Mouse (Mus musculus): ENCODE measurements around the gene Capzb. TPM values are rescaled to one million over a fixed set of nuclear protein-coding genes. Genes with fewer than 3 reads are reported as not detected.

Gene Capzb
- polyA plus RNA-seq, 1 experiment from 2014 or later = 395 TPM

DNA sequence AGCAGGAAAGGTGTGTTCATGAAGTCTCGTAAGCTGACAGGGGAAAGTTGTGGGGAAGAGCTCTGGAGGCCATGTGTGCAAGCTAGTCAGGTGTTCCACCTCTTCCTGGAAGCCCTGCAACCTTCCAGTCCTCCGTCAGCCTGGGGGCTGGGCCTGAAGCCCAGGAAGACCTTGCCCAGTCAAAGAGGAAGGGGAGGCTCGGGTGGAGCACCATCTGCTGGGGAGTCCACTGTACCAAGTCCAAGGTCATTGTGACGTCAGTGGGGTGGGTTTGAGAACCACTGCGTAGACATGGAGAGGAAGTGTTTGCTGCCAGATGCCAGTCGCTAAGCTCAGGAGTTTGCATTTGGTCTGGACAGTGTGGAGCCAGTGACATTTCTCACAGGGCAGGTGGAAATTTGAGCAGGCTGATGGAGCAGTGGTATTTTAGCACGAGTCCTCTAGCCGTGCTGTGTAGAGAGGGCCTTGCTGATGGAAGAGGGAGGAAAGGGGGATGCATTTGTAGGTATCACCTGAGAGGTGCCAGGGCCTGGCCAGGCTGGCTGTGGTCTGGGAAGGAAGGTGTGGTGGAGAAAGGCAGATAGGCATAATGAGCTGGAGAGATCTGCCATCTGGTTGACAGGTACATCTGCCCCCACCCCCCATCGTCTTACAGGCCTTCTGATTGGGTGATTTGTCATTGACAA is 5.4 kb downstream of the Capzb start:
- Histone ChIP-seq H3K36me3 (peaks cover 8% of the 10 kb centered on the region), H3K9me3 (replicated peaks) (no peaks in the 10 kb centered on the region), H3K27me3 (replicated peaks) (no peaks in the 10 kb centered on the region), H3K9ac (no peak overlapping the region), H3K4me1 (replicated peaks) (peaks cover 83% of the 10 kb centered on the region), H3K27ac (ENCODE audit: poor library complexity, severe bottlenecking) (peak overlapping the region; percentile 25), H3K4me2 (0 out of 2 replicates have a peak overlapping the region, but pooled peaks have one; percentile 8), H3K4me3 (no peak overlapping the region)
- ATAC-seq (ENCODE audit: insufficient number of reproducible peaks, low FRiP score) = no peak
- WGBS = 51% methylated on average over 9 of the region's 9 CpGs

DNA sequence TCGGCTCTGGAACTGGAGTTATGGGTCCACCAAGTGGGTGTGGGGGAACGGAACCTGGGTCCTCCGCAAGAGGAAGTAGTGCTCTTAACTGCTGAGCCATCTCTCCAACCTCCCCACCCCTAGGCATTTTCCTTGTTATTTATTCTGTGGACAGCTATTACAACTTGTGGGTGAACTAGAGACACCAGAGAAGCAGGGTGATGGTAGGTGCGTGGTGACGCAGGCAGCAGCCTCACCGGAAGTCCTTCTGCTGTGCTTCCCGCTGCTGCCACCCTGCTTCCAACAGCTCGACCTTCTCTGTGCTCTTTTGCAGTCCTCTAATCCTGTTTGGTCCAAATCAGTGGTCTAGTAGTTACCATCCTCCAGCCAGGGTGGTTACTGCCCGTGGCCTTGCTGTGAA is 6.4 kb downstream of the Capzb start:
- H3K9me3 ChIP-seq (replicated peaks) = no peaks in the 10 kb centered on the region
- peaks cover 85% of the 10 kb centered on the region for H3K4me1 ChIP-seq (replicated peaks)
- no peaks in the 10 kb centered on the region for H3K27me3 ChIP-seq (replicated peaks)
- ATAC-seq (ENCODE audit: insufficient number of reproducible peaks, low FRiP score) = no peak
- no peak overlapping the region for H3K4me3 ChIP-seq
- no peak overlapping the region for H3K27ac ChIP-seq (ENCODE audit: poor library complexity, severe bottlenecking)
- H3K36me3 ChIP-seq = peaks cover 11% of the 10 kb centered on the region
- WGBS = 85% methylated on average over 9 of the region's 9 CpGs
- H3K4me2 ChIP-seq = no peak overlapping the region
- no peak overlapping the region for H3K9ac ChIP-seq

DNA sequence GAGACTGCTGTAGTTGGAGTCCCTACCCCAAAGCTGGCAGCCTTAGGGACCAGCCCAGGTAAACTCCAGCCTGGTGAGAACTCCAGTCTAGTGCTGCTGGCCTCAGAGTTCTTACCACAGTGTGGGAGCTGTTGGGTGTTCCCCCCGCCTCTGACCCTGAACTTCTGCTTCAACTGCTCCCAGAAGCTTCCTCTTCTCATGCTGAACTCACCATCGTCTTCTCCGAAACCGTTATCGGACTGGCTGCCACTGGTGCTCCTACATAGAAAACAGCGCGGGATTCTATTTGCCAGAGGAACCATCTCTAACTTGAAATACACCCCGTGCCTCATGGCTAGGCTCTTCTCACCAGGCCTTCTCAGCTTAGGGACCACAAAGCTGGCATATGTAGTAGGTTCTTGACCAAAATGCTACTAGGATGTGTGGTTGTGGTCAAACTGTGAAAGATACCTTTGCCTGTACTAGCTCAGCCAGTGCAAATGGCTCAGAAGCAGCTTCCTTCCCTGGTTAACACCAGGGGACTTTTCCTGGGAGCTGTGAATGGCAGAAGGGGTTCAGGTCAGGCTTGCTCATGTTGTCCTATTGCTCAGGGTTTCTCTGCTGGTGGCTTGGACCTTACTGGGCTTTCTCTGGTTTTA is 7.1 kb downstream of the Capzb start:
- WGBS = 89% methylated on average over 8 of the region's 8 CpGs

DNA sequence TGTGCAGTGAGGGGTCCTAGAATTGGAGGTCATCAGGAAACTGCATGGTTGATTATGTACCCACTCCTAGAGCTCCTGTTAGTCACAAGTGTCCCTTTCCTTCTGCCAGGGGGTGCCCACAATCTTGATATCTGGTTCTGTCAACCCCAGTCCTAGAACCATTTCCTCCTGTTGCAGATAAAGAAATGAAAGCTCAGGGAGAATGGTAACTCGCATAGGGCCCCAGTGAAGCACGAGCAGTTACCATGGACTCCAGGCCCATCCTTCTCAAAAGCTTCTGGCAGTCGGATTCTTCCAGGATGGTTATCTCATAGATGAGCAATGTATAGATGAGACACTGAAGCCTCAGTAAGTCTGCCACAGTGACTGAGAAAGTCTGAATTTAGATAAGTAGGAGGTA is 8.2 kb downstream of the Capzb start:
- peaks cover 11% of the 10 kb centered on the region for H3K36me3 ChIP-seq
- no peak overlapping the region for H3K4me2 ChIP-seq
- H3K27me3 ChIP-seq (replicated peaks) = no peaks in the 10 kb centered on the region
- no peaks in the 10 kb centered on the region for H3K9me3 ChIP-seq (replicated peaks)
- WGBS = 55% methylated on average over 3 of the region's 3 CpGs
- no peak overlapping the region for H3K27ac ChIP-seq (ENCODE audit: poor library complexity, severe bottlenecking)
- no peak overlapping the region for H3K9ac ChIP-seq
- no peak overlapping the region for H3K4me3 ChIP-seq
- H3K4me1 ChIP-seq (replicated peaks) = peaks cover 85% of the 10 kb centered on the region
- no peak for ATAC-seq (ENCODE audit: insufficient number of reproducible peaks, low FRiP score)

More for the DNA sequence above, 7.1 kb downstream of the Capzb start:
- Histone ChIP-seq H3K36me3 (peaks cover 11% of the 10 kb centered on the region), H3K4me1 (replicated peaks) (peaks cover 85% of the 10 kb centered on the region), H3K27ac (ENCODE audit: poor library complexity, severe bottlenecking) (no peak overlapping the region), H3K4me3 (no peak overlapping the region), H3K9me3 (replicated peaks) (no peaks in the 10 kb centered on the region), H3K9ac (no peak overlapping the region), H3K27me3 (replicated peaks) (no peaks in the 10 kb centered on the region), H3K4me2 (no peak overlapping the region)
- ATAC-seq (ENCODE audit: insufficient number of reproducible peaks, low FRiP score) = no peak

DNA sequence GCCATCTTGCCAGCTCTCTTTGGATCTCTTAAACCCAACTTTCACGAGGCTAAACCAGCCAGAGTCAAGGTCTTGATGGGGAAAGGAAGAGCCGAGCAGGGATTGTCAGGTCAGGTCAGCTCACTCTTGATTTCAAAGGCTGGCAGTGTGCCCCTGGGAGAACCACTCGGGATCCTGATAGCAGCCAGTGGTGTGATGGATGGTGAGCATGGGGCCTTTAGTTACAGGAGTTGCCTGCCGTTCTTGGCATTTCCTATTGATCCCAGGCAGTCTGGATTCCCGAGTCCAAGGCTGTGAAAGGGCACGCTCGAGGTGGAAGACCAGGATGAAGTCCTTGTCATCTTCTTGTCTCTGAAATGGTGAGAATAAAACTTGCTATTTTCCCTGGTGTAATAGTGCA is 9.9 kb downstream of the Capzb start:
- WGBS = 37% methylated on average over 7 of the region's 7 CpGs
- Histone ChIP-seq H3K36me3 (peaks cover 11% of the 10 kb centered on the region), H3K9me3 (replicated peaks) (no peaks in the 10 kb centered on the region), H3K27ac (ENCODE audit: poor library complexity, severe bottlenecking) (0 out of 2 replicates have a peak overlapping the region, but pooled peaks have one; percentile 21), H3K4me1 (replicated peaks) (peaks cover 86% of the 10 kb centered on the region), H3K4me3 (no peak overlapping the region), H3K4me2 (no peak overlapping the region), H3K9ac (no peak overlapping the region), H3K27me3 (replicated peaks) (no peaks in the 10 kb centered on the region)
- ATAC-seq (ENCODE audit: insufficient number of reproducible peaks, low FRiP score) = no peak

DNA sequence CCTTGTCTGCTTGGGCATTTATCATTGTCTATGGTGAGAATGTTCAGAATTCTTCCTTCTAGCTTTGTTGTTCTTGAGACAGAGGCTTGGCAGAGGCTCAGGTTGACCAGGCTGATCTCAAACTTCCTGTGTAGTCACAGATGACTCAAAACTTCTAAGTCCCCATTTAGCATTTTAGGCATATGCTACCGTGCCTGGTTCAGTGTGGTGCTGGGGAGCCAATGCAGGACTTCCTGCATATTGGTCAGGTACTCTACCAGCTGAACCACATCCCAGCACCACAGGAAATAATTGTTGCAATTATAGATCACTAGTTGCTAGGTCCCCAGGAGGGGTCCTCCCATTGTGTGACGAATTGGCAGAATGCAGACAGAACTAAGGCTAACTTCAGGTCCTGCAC is 10.7 kb downstream of the Capzb start:
- no peak overlapping the region for H3K4me3 ChIP-seq
- peaks cover 11% of the 10 kb centered on the region for H3K36me3 ChIP-seq
- WGBS = 66% methylated on average over 2 of the region's 2 CpGs
- no peak overlapping the region for H3K27ac ChIP-seq (ENCODE audit: poor library complexity, severe bottlenecking)
- no peaks in the 10 kb centered on the region for H3K27me3 ChIP-seq (replicated peaks)
- H3K9ac ChIP-seq = no peak overlapping the region
- peaks cover 86% of the 10 kb centered on the region for H3K4me1 ChIP-seq (replicated peaks)
- ATAC-seq (ENCODE audit: insufficient number of reproducible peaks, low FRiP score) = no peak
- no peak overlapping the region for H3K4me2 ChIP-seq
- H3K9me3 ChIP-seq (replicated peaks) = no peaks in the 10 kb centered on the region

DNA sequence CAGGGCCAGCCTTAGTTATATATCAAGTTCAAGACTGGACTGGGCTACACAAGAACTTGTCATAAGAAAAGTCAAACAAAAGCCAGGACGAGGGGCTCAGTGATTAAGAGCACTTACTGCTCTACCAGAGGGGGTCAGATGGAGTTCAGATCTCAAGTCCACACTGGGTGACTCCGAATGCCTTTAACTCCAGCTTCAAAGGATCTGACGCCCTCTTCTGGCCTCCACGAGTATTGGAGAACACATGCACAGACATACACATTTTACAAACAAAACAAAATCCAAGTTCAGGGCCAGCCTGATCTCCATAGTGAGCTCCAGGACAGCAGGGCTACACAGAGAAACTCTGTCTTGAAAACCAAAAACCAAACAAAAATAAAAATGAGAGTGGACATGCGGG is 13.1 kb downstream of the Capzb start:
- H3K9ac ChIP-seq = no peak overlapping the region
- peaks cover 83% of the 10 kb centered on the region for H3K4me1 ChIP-seq (replicated peaks)
- H3K27me3 ChIP-seq (replicated peaks) = no peaks in the 10 kb centered on the region
- WGBS = 56% methylated on average over 5 of the region's 5 CpGs
- H3K4me3 ChIP-seq = no peak overlapping the region
- H3K27ac ChIP-seq (ENCODE audit: poor library complexity, severe bottlenecking) = no peak overlapping the region
- no peaks in the 10 kb centered on the region for H3K9me3 ChIP-seq (replicated peaks)
- no peak for ATAC-seq (ENCODE audit: insufficient number of reproducible peaks, low FRiP score)
- 0 out of 2 replicates have a peak, but pooled peaks cover 3% of the 10 kb centered on the region for H3K36me3 ChIP-seq
- H3K4me2 ChIP-seq = no peak overlapping the region

DNA sequence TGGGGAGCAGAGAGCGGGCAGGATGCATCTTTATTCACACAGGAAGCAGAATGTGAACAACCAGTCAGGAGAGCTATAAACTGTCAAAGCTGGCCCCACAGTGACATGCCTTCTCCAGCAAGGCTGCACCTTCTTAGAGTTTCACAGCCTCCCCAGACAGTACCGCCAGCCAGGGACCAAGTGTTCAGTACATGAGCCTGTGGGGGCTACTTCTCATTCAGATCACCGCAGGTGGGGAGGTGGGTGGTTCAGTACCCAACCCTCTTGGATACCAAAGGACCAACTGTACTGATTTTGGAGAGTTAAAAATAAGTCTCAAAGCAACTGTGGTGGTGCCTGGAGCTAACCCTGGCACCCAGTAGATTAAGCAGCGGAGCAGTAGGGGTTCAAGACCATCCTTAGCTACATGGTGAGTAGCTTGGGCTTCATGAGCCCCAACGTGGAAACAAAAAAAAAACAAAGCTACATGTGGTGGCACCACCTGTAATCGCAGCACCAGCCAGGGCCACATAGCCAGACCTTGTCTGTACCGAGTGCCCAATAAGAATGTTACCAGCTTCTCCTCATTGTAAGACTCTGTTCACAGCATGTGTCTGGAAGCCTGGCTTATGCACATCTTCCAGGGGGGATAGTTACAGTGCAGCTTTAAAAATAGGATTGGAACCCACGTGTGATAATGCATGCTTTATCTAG is 13.8 kb downstream of the Capzb start:
- no peak for ATAC-seq (ENCODE audit: insufficient number of reproducible peaks, low FRiP score)
- peaks cover 78% of the 10 kb centered on the region for H3K4me1 ChIP-seq (replicated peaks)
- no peaks in the 10 kb centered on the region for H3K27me3 ChIP-seq (replicated peaks)
- H3K9ac ChIP-seq = no peak overlapping the region
- no peak overlapping the region for H3K27ac ChIP-seq (ENCODE audit: poor library complexity, severe bottlenecking)
- H3K4me2 ChIP-seq = no peak overlapping the region
- WGBS = 76% methylated on average over 8 of the region's 8 CpGs
- H3K9me3 ChIP-seq (replicated peaks) = no peaks in the 10 kb centered on the region
- 0 out of 2 replicates have a peak, but pooled peaks cover 3% of the 10 kb centered on the region for H3K36me3 ChIP-seq
- no peak overlapping the region for H3K4me3 ChIP-seq

DNA sequence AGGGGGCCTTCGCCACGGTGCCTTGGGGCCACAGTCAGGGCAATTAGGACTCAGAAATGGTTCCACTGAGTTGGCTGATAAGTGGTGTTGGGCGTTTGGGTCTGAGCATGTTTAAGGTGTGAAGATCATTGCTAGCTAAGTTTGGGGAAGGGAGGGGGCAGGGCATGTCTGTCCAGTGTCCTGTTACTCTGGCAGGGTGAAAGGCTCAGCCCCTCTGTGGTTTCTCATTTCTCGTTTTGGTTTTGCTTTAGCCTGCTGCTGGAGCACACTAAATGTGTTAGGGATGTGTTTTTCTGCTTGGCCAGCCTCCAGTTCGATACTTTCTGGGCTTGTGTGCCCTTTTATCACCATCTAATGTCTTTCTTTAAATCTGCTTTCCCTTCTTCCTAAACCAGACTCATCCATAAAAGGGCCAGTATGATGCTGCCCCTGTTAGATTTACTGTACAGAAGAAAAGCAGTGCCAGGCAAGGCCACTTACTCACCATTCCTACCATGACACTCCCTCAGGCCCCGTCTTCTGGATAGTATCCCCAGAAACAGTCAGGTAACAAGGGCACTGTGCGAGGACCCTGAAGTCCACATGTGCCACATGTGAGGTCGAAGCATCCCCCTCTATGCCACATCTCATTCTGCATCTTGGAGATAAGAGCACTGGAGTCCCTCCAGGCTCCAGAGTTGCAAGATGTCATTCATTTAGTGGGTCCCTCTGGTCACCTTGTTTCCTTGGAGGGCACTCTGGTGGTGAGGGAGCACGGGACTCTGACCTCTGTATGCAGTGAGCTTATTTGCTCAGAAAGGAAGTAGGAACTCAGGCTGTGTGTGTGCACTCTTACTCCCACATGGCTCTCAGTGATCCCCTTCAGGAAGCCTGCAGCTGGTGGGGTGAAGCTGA is 15.8 kb downstream of the Capzb start:
- H3K9ac ChIP-seq = peak overlapping the region; percentile 36; the same call in 1 of the 2 replicates
- H3K9me3 ChIP-seq (replicated peaks) = no peaks in the 10 kb centered on the region
- ATAC-seq (ENCODE audit: insufficient number of reproducible peaks, low FRiP score) = no peak

DNA sequence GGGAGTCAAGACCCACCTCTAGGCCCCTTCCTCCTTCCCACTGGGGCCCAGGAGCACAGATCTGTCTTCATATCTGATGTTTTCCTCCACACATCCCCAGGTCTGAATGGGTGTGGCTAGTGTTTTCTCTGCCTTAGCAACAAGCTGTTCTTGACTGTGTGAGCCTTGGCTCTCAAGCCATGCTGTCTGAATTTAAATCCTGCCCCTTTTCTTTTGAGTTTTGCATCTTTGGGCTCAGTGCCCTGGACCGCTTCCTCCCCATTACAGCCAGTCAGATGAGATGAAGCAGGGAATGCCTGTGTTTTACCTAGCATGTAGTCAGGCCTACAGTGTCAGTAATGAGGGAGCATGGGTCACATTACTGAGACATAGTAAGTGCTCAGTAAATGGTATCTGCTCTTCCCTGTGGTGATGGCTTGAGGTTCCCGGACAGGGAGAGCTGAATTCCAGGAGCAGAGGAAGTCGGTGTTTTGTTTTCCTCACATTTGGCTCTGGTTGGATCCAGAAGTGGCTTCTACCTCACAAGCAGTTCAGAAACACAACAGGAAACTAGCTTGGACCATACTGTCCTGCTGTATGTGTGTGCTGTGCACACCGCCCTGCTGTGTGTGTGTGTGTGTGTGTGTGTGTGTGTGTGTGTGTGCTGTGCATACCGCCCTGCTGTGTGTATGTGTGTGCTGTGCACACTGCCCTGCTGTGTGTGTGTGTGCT is 16.6 kb downstream of the Capzb start:
- H3K4me3 ChIP-seq = no peak overlapping the region
- H3K27me3 ChIP-seq (replicated peaks) = no peaks in the 10 kb centered on the region
- no peaks in the 10 kb centered on the region for H3K9me3 ChIP-seq (replicated peaks)
- peaks cover 9% of the 10 kb centered on the region for H3K36me3 ChIP-seq
- 70% methylated on average over 5 of the region's 5 CpGs for WGBS
- peaks cover 82% of the 10 kb centered on the region for H3K4me1 ChIP-seq (replicated peaks)
- no peak for ATAC-seq (ENCODE audit: insufficient number of reproducible peaks, low FRiP score)
- no peak overlapping the region for H3K9ac ChIP-seq
- peak overlapping the region; percentile 67; the same call in 1 of the 2 replicates for H3K27ac ChIP-seq (ENCODE audit: poor library complexity, severe bottlenecking)
- H3K4me2 ChIP-seq = no peak overlapping the region

More for the DNA sequence above, 15.8 kb downstream of the Capzb start:
- no peak overlapping the region for H3K4me3 ChIP-seq
- WGBS = 52% methylated on average over 9 of the region's 9 CpGs
- H3K36me3 ChIP-seq = peaks cover 9% of the 10 kb centered on the region; the same call in 1 of the 2 replicates
- H3K27me3 ChIP-seq (replicated peaks) = no peaks in the 10 kb centered on the region
- H3K4me1 ChIP-seq (replicated peaks) = peaks cover 82% of the 10 kb centered on the region
- H3K4me2 ChIP-seq = peak overlapping the region; percentile 13; the same call in 1 of the 2 replicates
- H3K27ac ChIP-seq (ENCODE audit: poor library complexity, severe bottlenecking) = peak overlapping the region; percentile 67
